Mouse (Mus musculus): ENCODE data around the gene Mymx.

DNA sequence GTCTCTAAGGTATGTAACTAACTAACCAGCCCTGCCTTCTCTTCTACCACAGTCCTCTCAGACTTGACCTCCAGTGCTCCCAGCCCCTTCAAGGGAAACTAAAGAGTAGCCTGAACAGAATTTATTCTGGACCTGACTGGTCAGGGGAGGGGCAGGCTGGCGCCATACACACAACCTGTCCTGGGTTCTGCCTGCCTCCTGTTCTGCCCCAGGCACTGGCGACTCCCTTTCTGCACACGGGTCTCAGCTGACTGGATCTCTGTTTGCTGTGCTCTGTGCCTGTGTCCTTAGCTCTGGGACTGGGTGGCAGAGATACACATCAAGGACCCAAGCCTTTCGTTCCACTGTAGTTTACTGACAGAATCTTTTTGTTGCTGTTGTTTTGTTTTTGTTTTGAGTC lies 22.3 kb downstream of the Mymx start:
- no peak for TF ChIP-seq POLR2A (IDR thresholded peaks at IDR 0.05; ENCODE audit: low read depth, low read length)
- TF ChIP-seq CTCF (IDR thresholded peaks at IDR 0.05; ENCODE audit: extremely low read depth, insufficient read length, insufficient replicate concordance, low read depth, low read length): no peak

Data from small intestine, adult 2 months (tissue).